Mouse (Mus musculus): ENCODE data around the gene BC028528. TPM values are rescaled to one million over a fixed set of nuclear protein-coding genes. Genes with fewer than 3 reads are reported as not detected.

The BC028528 gene
- polyA plus RNA-seq (2015; fragmentation: Nextera tagmentation; extraction: Ambion mirVana): 7.6 and 7.9 TPM in 2 replicates

DNA sequence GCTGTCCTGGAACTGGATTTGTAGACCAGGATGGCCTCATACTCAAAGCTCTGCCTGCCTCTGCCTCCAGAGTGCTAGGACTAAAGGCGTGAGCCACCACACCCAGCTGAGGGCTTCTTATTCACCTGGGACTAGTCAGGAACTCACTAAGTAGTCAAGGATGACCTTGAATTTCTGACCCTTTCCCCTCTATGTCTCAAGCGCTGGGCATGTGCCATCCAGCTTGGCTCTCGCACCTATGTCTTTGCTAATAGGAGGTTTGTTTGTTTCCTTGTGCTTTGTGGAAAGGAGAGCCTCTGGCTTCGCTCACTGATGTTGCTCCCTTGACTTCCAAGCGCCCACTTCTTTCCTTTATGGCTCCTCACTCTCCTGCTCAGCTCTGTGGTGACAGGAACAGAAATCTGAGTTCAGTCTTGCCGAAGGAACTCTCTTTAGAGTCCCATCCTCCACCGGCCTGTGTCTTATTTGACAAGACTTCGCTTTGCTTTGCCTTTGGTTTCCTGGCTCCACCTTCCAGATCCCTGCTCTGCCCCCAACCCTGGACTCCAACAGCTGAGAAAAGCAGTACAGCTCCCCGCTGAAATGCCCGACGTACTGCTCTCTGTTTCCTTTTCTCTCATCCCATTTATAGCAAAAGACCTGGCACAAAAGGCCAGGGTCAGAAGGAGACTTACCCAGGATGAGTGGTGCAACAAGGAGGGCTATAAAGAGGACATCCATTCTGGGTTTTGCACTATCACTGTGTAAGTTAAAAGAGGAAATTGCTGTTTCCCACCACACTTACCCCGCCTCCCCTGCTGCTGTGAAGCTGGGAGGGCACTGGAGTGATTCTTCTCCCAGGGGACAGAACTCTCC is at the start of gene BC028528:
BC028528 (minus strand) TSS at position 795 of the 855 bp plus-strand sequence.
- no peak for ATAC-seq
- Histone ChIP-seq H3K4me2 (ENCODE audit: low read depth, low read length) (peak within 1 kb of the TSS; percentile 94), H3K27me3 (ENCODE audit: insufficient read depth, low read length) (no peaks in the 10 kb centered on the region), H3K4me1 (ENCODE audit: insufficient read depth) (peaks cover 32% of the 10 kb centered on the region), H3K27ac (ENCODE audit: low read depth) (peak within 1 kb of the TSS; percentile 83), H3K36me3 (replicated peaks; ENCODE audit: insufficient read depth, low read length) (no peaks in the 10 kb centered on the region), H3K4me3 (ENCODE audit: low read depth, low read length) (peak within 1 kb of the TSS; percentile 29), H3K9ac (replicated peaks) (peak within 1 kb of the TSS; percentile 48), H3K9me3 (ENCODE audit: low read length) (no peaks in the 10 kb centered on the region)
- TF ChIP-seq EP300 (IDR thresholded peaks at IDR 0.05; ENCODE audit: low read depth) (no peak), CTCF (IDR thresholded peaks at IDR 0.05; ENCODE audit: low read depth) (no peak)
- DNase-seq: peak; percentile 60
- WGBS (ENCODE audit: insufficient replicate concordance): 22% methylated on average over 12 of the region's 12 CpGs

DNA sequence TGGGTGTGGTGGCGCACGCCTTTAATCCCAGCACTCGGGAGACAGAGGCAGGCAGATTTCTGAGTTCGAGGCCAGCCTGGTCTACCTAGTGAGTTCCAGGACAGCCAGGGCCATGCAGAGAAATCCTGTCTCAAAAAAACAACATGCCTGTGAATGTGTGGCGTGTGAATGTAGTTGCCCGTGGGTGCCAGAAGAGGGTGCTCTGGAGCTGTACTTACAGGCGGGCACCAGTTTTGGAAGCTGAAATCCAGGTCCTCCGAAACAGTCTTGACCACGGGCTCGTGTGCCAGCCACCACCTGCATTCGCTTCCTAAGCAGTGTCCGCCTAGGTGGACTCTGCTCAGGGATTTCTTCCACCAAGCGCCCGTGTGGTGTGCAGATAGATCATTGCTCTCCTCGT is 47.0 kb upstream of the BC028528 start:
- DNase-seq (peak; percentile 51), ATAC-seq (no peak)
- H3K4me2 ChIP-seq (ENCODE audit: low read depth, low read length): no peak overlapping the region
- H3K4me1 ChIP-seq (ENCODE audit: insufficient read depth): no peaks in the 10 kb centered on the region
- WGBS (ENCODE audit: insufficient replicate concordance): 89% methylated on average over 15 of the region's 15 CpGs
- H3K36me3 ChIP-seq (replicated peaks; ENCODE audit: insufficient read depth, low read length): peaks cover 81% of the 10 kb centered on the region
- H3K9ac ChIP-seq (replicated peaks): no peak overlapping the region
- H3K9me3 ChIP-seq (ENCODE audit: low read length): no peaks in the 10 kb centered on the region
- H3K27me3 ChIP-seq (ENCODE audit: insufficient read depth, low read length): no peaks in the 10 kb centered on the region
- H3K4me3 ChIP-seq (ENCODE audit: low read depth, low read length): no peak overlapping the region
- peak; percentile 72 for TF ChIP-seq CTCF (IDR thresholded peaks at IDR 0.05; ENCODE audit: low read depth)
- TF ChIP-seq EP300 (IDR thresholded peaks at IDR 0.05; ENCODE audit: low read depth): no peak
- no peak overlapping the region for H3K27ac ChIP-seq (ENCODE audit: low read depth)

DNA sequence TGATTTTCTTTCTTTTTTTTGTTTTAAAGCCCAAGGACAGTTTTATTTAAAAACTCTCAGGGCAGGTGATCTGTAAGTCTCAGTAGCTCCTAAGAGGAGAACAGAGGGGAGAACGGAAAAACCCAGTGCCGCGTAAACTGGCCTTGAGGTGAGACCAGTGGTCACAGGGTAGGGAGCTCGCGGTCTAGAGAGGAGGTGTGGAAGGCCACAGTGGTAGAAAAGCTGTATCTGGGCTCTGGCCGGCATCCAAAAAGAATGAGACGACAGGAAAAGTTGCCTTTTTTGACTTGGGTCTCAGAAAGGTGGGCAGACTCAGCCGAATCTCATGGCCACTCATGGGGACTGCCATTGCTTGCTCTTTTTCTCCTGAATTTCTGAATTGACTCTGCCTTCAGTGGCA is 46.4 kb upstream of the BC028528 start:
- H3K36me3 ChIP-seq (replicated peaks; ENCODE audit: insufficient read depth, low read length): peaks cover 83% of the 10 kb centered on the region
- no peak for DNase-seq

DNA sequence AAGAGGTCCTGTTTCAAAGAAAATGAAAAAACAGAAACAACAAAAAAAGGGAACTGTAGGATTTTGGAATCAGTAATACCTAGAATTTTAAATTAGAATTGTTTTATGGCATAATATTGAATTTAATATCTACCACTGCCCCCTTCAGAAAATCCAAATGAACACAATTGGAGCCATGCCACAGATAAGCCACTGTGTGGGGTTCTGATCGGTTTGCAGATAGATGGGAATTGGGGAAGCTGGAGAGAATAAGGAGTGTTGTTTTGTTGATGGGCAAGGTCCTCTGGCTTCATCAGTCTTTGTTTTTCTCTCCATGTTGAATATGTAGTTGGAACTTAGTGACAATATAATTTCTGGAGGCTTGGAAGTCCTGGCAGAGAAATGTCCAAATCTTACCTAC is 42.6 kb upstream of the BC028528 start:
- H3K4me1 ChIP-seq (ENCODE audit: insufficient read depth): peaks cover 14% of the 10 kb centered on the region
- peaks cover 56% of the 10 kb centered on the region for H3K36me3 ChIP-seq (replicated peaks; ENCODE audit: insufficient read depth, low read length)
- DNase-seq (no peak), ATAC-seq (no peak)
- H3K9me3 ChIP-seq (ENCODE audit: low read length): no peaks in the 10 kb centered on the region
- WGBS (ENCODE audit: insufficient replicate concordance): 83% methylated on average over 1 of the region's 1 CpGs
- H3K9ac ChIP-seq (replicated peaks): no peak overlapping the region
- H3K4me3 ChIP-seq (ENCODE audit: low read depth, low read length): no peak overlapping the region
- H3K4me2 ChIP-seq (ENCODE audit: low read depth, low read length): no peak overlapping the region
- H3K27ac ChIP-seq (ENCODE audit: low read depth): no peak overlapping the region
- TF ChIP-seq CTCF (IDR thresholded peaks at IDR 0.05; ENCODE audit: low read depth) (no peak), EP300 (IDR thresholded peaks at IDR 0.05; ENCODE audit: low read depth) (no peak)
- H3K27me3 ChIP-seq (ENCODE audit: insufficient read depth, low read length): no peaks in the 10 kb centered on the region

More for the DNA sequence above, 46.4 kb upstream of the BC028528 start:
- Histone ChIP-seq H3K27me3 (ENCODE audit: insufficient read depth, low read length) (no peaks in the 10 kb centered on the region), H3K4me1 (ENCODE audit: insufficient read depth) (no peaks in the 10 kb centered on the region), H3K27ac (ENCODE audit: low read depth) (no peak overlapping the region), H3K4me3 (ENCODE audit: low read depth, low read length) (no peak overlapping the region), H3K9me3 (ENCODE audit: low read length) (no peaks in the 10 kb centered on the region), H3K9ac (replicated peaks) (no peak overlapping the region), H3K4me2 (ENCODE audit: low read depth, low read length) (no peak overlapping the region)
- 95% methylated on average over 8 of the region's 8 CpGs for WGBS (ENCODE audit: insufficient replicate concordance)
- no peak for ATAC-seq
- TF ChIP-seq EP300 (IDR thresholded peaks at IDR 0.05; ENCODE audit: low read depth) (no peak), CTCF (IDR thresholded peaks at IDR 0.05; ENCODE audit: low read depth) (no peak)

DNA sequence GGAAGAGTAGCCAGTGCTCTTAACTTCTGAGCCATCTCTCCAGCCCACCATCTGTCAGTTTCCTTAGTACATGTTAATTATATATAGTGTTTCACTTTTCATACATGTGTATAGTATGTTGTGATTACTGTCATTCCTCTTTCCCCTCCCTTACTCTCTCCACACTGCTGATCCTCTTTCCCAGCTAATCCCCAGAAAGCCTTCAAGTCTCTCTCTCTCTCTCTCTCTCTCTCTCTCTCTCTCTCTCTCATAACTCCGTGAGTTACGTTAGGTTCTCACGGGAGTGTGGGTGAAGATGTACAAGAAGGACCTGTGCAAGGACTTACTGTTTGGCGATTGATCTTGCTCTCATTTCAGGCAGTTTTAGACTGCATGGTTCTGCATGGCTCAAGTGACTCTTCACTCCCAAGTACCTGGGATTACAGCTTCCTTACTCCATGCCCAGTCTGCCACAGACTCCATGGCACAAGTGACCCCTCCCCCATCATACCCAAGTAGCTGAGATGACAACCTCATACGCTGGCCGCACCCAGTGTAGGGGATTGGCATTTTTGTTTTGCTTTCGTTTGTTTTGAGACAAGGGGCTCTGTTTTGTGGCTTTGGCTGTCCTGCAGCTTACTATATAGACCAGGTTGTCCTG is 41.4 kb upstream of the BC028528 start:
- Histone ChIP-seq H3K4me3 (ENCODE audit: low read depth, low read length) (no peak overlapping the region), H3K9me3 (ENCODE audit: low read length) (no peaks in the 10 kb centered on the region), H3K27me3 (ENCODE audit: insufficient read depth, low read length) (no peaks in the 10 kb centered on the region), H3K4me1 (ENCODE audit: insufficient read depth) (peaks cover 17% of the 10 kb centered on the region), H3K9ac (replicated peaks) (no peak overlapping the region), H3K4me2 (ENCODE audit: low read depth, low read length) (no peak overlapping the region), H3K27ac (ENCODE audit: low read depth) (no peak overlapping the region), H3K36me3 (replicated peaks; ENCODE audit: insufficient read depth, low read length) (peaks cover 44% of the 10 kb centered on the region)
- TF ChIP-seq EP300 (IDR thresholded peaks at IDR 0.05; ENCODE audit: low read depth): no peak
- TF ChIP-seq CTCF (IDR thresholded peaks at IDR 0.05; ENCODE audit: low read depth): no peak
- 94% methylated on average over 7 of the region's 7 CpGs for WGBS (ENCODE audit: insufficient replicate concordance)
- DNase-seq: no peak
- no peak for ATAC-seq

DNA sequence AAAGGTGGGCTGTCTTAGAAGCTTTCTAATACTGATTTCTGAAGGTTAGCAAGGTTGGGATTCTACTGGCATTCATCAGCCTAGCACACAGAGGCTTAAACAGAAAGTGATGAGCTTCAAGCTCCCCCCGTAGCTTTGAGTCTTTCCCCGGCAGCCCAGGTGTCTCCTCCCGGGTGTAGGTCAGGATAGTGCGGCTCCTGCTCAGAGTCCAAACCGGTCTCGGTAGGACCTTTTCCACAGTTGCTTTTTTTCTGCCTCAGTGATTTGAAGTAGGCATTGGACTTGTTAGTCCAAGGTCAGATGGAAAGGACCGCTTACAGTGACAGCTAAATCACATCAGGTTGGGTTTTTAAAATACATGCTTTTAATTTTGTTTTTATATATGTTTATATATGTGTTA is 40.8 kb upstream of the BC028528 start:
- WGBS (ENCODE audit: insufficient replicate concordance): 86% methylated on average over 7 of the region's 7 CpGs
- Histone ChIP-seq H3K9me3 (ENCODE audit: low read length) (no peaks in the 10 kb centered on the region), H3K4me2 (ENCODE audit: low read depth, low read length) (no peak overlapping the region), H3K36me3 (replicated peaks; ENCODE audit: insufficient read depth, low read length) (peaks cover 37% of the 10 kb centered on the region), H3K27me3 (ENCODE audit: insufficient read depth, low read length) (no peaks in the 10 kb centered on the region), H3K9ac (replicated peaks) (no peak overlapping the region), H3K4me3 (ENCODE audit: low read depth, low read length) (no peak overlapping the region), H3K4me1 (ENCODE audit: insufficient read depth) (peaks cover 17% of the 10 kb centered on the region), H3K27ac (ENCODE audit: low read depth) (no peak overlapping the region)
- DNase-seq (no peak), ATAC-seq (no peak)
- TF ChIP-seq CTCF (IDR thresholded peaks at IDR 0.05; ENCODE audit: low read depth): no peak
- no peak for TF ChIP-seq EP300 (IDR thresholded peaks at IDR 0.05; ENCODE audit: low read depth)

Measured in liver, postnatal 0 days (tissue).